Mouse (Mus musculus): ENCODE data around the gene Depp1. TPM values are rescaled to one million over a fixed set of nuclear protein-coding genes. Genes with fewer than 3 reads are reported as not detected.

Depp1 gene
- polyA plus RNA-seq (2012; rRNA removed), result 110 and 114 TPM in 2 replicates

GRCm38 (mm10) chr6:116650406-116650805 lies at the start of gene Depp1:
Gene Depp1 (plus strand): TSS chr6:116650609.

GRCm38 (mm10) chr6:116628539-116629171 lies 21.8 kb upstream of the Depp1 start, which contains the start of gene Zfp422:
Gene Zfp422 (minus strand): TSS chr6:116628999.

GRCm38 (mm10) chr6:116673471-116674282 lies 23.3 kb downstream of the Depp1 start, which contains the start of gene Rassf4:
Gene Rassf4 (minus strand): TSS chr6:116673952.

Other genes starting within 250 kb of the Depp1 start
- gene Alox5, start 189.4 kb upstream of the Depp1 start, polyA plus RNA-seq (2012; rRNA removed), result 4.3 and 5.5 TPM in 2 replicates
- not detected in 2 replicates for gene Olfr211, start 161.5 kb upstream of the Depp1 start, polyA plus RNA-seq (2012; rRNA removed)
- not detected in 2 replicates for gene Olfr212, start 144.1 kb upstream of the Depp1 start, polyA plus RNA-seq (2012; rRNA removed)
- not detected in 2 replicates for gene Olfr213, start 112.2 kb upstream of the Depp1 start, polyA plus RNA-seq (2012; rRNA removed)
- gene Gm5580, start 99.5 kb upstream of the Depp1 start, polyA plus RNA-seq (2012; rRNA removed), result 0.03 and 0.04 TPM in 2 replicates
- not detected in 2 replicates for gene Olfr214, start 96.4 kb upstream of the Depp1 start, polyA plus RNA-seq (2012; rRNA removed)
- gene Olfr215, start 66.4 kb upstream of the Depp1 start, polyA plus RNA-seq (2012; rRNA removed), result not detected in 2 replicates
- gene Zfp422, start 21.6 kb upstream of the Depp1 start, polyA plus RNA-seq (2012; rRNA removed), result 19.6 and 20.7 TPM in 2 replicates
- gene Rassf4, start 23.3 kb downstream of the Depp1 start, polyA plus RNA-seq (2012; rRNA removed), result 3.0 and 3.4 TPM in 2 replicates
- gene Tmem72, start 66.3 kb downstream of the Depp1 start, polyA plus RNA-seq (2012; rRNA removed), result under 0.01 and 0.04 TPM in 2 replicates

All from liver, embryonic 18 days (tissue).